Mouse (Mus musculus) kidney, embryonic 16.5 days (tissue): ENCODE data around the gene Cobll1. TPM values are rescaled to one million over a fixed set of nuclear protein-coding genes. Genes with fewer than 3 reads are reported as not detected.
A peak's percentile ranks its signal among the peaks of the same experiment; 100 is the strongest.

Experiments
- ATAC-seq: fragments of 200-750 bp; cut with Nextera tagmentation; 2 replicates; pipeline ENCODE4 v1.8.0; 2017; ENCODE audit warnings: moderate TSS enrichment; ENCODE audit not compliant: low FRiP score, low TSS enrichment
- H3K27ac ChIP-seq: fragments of 300-500 bp; sonication (generic); 2 replicates; pipeline ENCODE4 v1.5.1; 2014; ENCODE audit warnings: low read length
- H3K27me3 ChIP-seq: fragments of 300-500 bp; sonication (generic); 2 replicates; pipeline ENCODE4 v1.6.1; 2014; ENCODE audit warnings: low read length, control low read depth, mixed read lengths; ENCODE audit not compliant: insufficient read depth
- H3K36me3 ChIP-seq: fragments of 300-500 bp; sonication (generic); 2 replicates; pipeline ENCODE4 v1.6.1; 2014; ENCODE audit warnings: low read length, control low read depth, mixed read lengths; ENCODE audit not compliant: insufficient read depth
- H3K4me1 ChIP-seq: fragments of 300-500 bp; sonication (generic); 2 replicates; pipeline ENCODE4 v1.6.1; 2014; ENCODE audit warnings: low read length, control low read depth, mixed read lengths; ENCODE audit not compliant: insufficient read depth
- H3K4me2 ChIP-seq: fragments of 300-500 bp; sonication (generic); replicated peaks from 2 replicates; pipeline ENCODE4 v1.6.1; 2014; ENCODE audit warnings: low read depth, low read length
- H3K4me3 ChIP-seq: fragments of 300-500 bp; sonication (generic); 2 replicates; pipeline ENCODE4 v1.5.1; 2014; ENCODE audit warnings: mild to moderate bottlenecking, low read length
- H3K9ac ChIP-seq: fragments of 300-500 bp; sonication (generic); replicated peaks from 2 replicates; pipeline ENCODE4 v1.6.1; 2014; ENCODE audit warnings: low read length
- H3K9me3 ChIP-seq: fragments of 300-500 bp; sonication (generic); 2 replicates; pipeline ENCODE4 v1.6.1; 2016; ENCODE audit warnings: low read length, control low read depth
- WGBS: fragments of 180-500 bp; shearing (Covaris S2); extraction: QIAGEN DNeasy Blood & Tissue Kit; methylation state at CpG from one replicate; pipeline ENCODE4 v1.1.7; 2014; 5-methylcytosine and 5-hydroxymethylcytosine counted together
- polyA plus RNA-seq: library from polyadenylated mRNA; unstranded; fragments of >200 nt; fragmentation: Nextera tagmentation; extraction: Ambion mirVana; gene quantifications from 2 replicates; pipeline ENCODE4 v1.2.1, GENCODE M21; 2015

The Cobll1 gene
- polyA plus RNA-seq, 1 experiment from 2014 or later: 21.2 TPM

DNA sequence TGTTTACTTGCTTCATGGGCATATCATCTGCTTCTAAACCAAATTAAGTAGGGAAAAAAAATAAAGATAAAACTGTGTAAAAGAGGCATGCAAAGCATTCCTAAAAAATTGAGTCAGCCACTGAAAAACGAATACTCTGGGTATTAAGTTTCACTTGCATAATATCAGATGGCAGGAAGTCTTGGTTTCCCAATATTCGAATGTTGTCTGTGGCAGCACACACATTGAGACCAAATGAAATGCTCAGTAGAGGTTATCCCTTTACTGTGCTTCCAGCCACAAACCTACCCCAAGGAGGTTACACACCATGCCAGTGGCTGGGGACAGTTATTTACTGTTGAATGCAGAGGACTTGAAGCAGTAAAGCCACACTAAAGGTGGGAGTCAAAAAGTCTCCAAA, 119.1 kb downstream of the Cobll1 start:
- Histone ChIP-seq H3K9ac (no peak overlapping the region), H3K27me3 (no peaks in the 10 kb centered on the region), H3K27ac (no peak overlapping the region; the same call in 1 of the 2 replicates), H3K9me3 (no peaks in the 10 kb centered on the region), H3K4me2 (no peak overlapping the region), H3K36me3 (no peaks in the 10 kb centered on the region), H3K4me1 (peaks cover 13% of the 10 kb centered on the region), H3K4me3 (no peak overlapping the region)
- 22% methylated on average over 2 of the region's 2 CpGs for WGBS
- ATAC-seq: no peak

DNA sequence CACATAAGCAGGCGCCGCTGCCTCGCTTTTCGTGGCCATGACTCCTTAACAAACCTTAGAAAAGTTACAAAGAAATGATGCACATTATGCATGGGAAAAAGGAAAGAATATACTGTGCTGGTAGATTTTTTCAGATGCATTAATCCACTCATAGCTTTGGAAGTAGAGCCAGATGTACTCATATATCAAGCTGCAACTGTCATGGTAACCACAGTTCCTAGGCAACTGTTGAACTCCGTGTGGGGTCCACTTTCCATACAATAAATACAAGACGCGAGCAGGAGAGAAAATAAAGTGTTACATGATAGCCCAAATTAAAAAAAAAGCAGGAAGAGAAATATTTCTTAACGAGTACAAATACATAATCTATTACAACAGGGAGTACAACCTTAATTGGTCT, 119.5 kb downstream of the Cobll1 start:
- 52% methylated on average over 8 of the region's 8 CpGs for WGBS
- H3K27me3 ChIP-seq: no peaks in the 10 kb centered on the region
- ATAC-seq: no peak
- no peak overlapping the region for H3K9ac ChIP-seq
- H3K4me2 ChIP-seq: no peak overlapping the region
- H3K27ac ChIP-seq: no peak overlapping the region
- H3K4me3 ChIP-seq: no peak overlapping the region
- H3K36me3 ChIP-seq: no peaks in the 10 kb centered on the region
- H3K4me1 ChIP-seq: peaks cover 13% of the 10 kb centered on the region
- H3K9me3 ChIP-seq: no peaks in the 10 kb centered on the region

GRCm38 (mm10) chr2:65119076-65119475, 120.1 kb downstream of the Cobll1 start:
- Histone ChIP-seq H3K9ac (no peak overlapping the region), H3K4me1 (peaks cover 13% of the 10 kb centered on the region), H3K4me2 (no peak overlapping the region), H3K27me3 (no peaks in the 10 kb centered on the region), H3K9me3 (no peaks in the 10 kb centered on the region), H3K27ac (no peak overlapping the region), H3K4me3 (no peak overlapping the region), H3K36me3 (no peaks in the 10 kb centered on the region)
- 84% methylated on average over 2 of the region's 2 CpGs for WGBS
- no peak for ATAC-seq

DNA sequence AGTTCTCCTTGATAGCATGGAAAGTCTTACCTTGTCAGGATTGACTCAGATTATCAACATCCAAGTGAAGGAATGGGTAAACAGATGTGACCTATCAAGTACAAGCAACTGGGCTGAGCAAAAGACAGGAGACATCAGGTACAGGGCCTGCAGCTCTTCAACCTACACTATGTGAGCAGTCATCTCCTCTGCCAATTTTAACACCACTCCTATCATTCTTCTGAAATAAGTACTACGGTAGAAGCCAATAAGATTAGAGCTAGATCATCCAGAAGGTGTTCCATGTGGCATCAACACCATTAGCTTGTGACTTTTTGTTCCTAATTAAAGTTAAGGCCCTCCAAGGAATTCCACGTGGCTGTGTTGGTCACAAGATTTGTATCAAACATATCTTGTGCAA, 121.3 kb downstream of the Cobll1 start:
- no peak overlapping the region for H3K4me3 ChIP-seq
- peaks cover 13% of the 10 kb centered on the region for H3K4me1 ChIP-seq
- 69% methylated on average over 2 of the region's 2 CpGs for WGBS
- no peaks in the 10 kb centered on the region for H3K27me3 ChIP-seq
- H3K9ac ChIP-seq: no peak overlapping the region
- H3K4me2 ChIP-seq: no peak overlapping the region
- no peaks in the 10 kb centered on the region for H3K9me3 ChIP-seq
- no peaks in the 10 kb centered on the region for H3K36me3 ChIP-seq
- no peak for ATAC-seq
- 0 out of 2 replicates have a peak overlapping the region, but pooled peaks have one; percentile 7 for H3K27ac ChIP-seq

- peak; percentile 96 for ATAC-seq
- H3K4me2 ChIP-seq: peak overlapping the region; percentile 28
Observed at GRCm38 (mm10) chr2:65116428-65117125, 122.6 kb downstream of the Cobll1 start.

GRCm38 (mm10) chr2:65113191-65113590, 126.0 kb downstream of the Cobll1 start:
- H3K9me3 ChIP-seq: no peaks in the 10 kb centered on the region
- no peak for ATAC-seq
- no peak overlapping the region for H3K27ac ChIP-seq
- H3K4me2 ChIP-seq: no peak overlapping the region
- H3K27me3 ChIP-seq: no peaks in the 10 kb centered on the region
- H3K4me3 ChIP-seq: no peak overlapping the region
- no peak overlapping the region for H3K9ac ChIP-seq
- no peaks in the 10 kb centered on the region for H3K36me3 ChIP-seq
- 0 out of 2 replicates have a peak, but pooled peaks cover 3% of the 10 kb centered on the region for H3K4me1 ChIP-seq
- 71% methylated on average over 4 of the region's 4 CpGs for WGBS

More at GRCm38 (mm10) chr2:65116428-65117125, 122.6 kb downstream of the Cobll1 start:
- no peak overlapping the region for H3K4me3 ChIP-seq
- peaks cover 13% of the 10 kb centered on the region for H3K4me1 ChIP-seq
- no peaks in the 10 kb centered on the region for H3K9me3 ChIP-seq
- no peaks in the 10 kb centered on the region for H3K27me3 ChIP-seq
- H3K9ac ChIP-seq: no peak overlapping the region
- H3K36me3 ChIP-seq: no peaks in the 10 kb centered on the region
- H3K27ac ChIP-seq: peak overlapping the region; percentile 83
- WGBS: 52% methylated on average over 2 of the region's 2 CpGs

- ATAC-seq: no peak
- Histone ChIP-seq H3K4me1 (no peaks in the 10 kb centered on the region), H3K27me3 (no peaks in the 10 kb centered on the region), H3K4me3 (no peak overlapping the region), H3K36me3 (peaks cover 9% of the 10 kb centered on the region), H3K4me2 (no peak overlapping the region), H3K9ac (no peak overlapping the region), H3K9me3 (no peaks in the 10 kb centered on the region), H3K27ac (no peak overlapping the region)
- WGBS: 89% methylated on average over 6 of the region's 6 CpGs
Observed at GRCm38 (mm10) chr2:65104569-65104968, 134.6 kb downstream of the Cobll1 start.

- no peak overlapping the region for H3K9ac ChIP-seq
- H3K4me1 ChIP-seq: no peaks in the 10 kb centered on the region
- 68% methylated on average over 2 of the region's 3 CpGs for WGBS
- no peaks in the 10 kb centered on the region for H3K9me3 ChIP-seq
- no peak overlapping the region for H3K4me3 ChIP-seq
- H3K27ac ChIP-seq: no peak overlapping the region
- ATAC-seq: no peak
- H3K4me2 ChIP-seq: no peak overlapping the region
- peaks cover 9% of the 10 kb centered on the region for H3K36me3 ChIP-seq
- H3K27me3 ChIP-seq: no peaks in the 10 kb centered on the region
Observed at GRCm38 (mm10) chr2:65103801-65104200, 135.4 kb downstream of the Cobll1 start.

DNA sequence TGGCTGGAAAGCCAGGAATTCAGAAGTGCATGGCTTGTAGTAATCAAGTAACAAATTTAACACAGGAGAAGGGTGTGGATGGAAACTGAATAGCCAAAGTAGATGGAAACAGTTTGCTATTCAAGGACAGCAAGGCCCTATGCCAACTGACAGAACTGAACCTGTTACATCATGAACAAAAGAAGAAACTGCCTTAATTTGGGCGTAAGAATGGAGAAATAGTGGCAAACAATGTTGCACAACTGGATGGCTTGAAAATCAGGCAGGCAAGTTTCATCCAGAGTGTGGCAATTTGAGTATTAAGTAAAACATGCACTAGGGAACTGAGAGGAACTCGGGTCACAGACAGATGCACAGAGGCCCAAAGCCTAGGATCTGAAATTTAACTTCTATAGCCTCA, 137.8 kb downstream of the Cobll1 start:
- ATAC-seq: no peak
- no peak overlapping the region for H3K4me3 ChIP-seq
- no peaks in the 10 kb centered on the region for H3K4me1 ChIP-seq
- H3K9me3 ChIP-seq: no peaks in the 10 kb centered on the region
- no peak overlapping the region for H3K4me2 ChIP-seq
- H3K27ac ChIP-seq: no peak overlapping the region
- no peaks in the 10 kb centered on the region for H3K27me3 ChIP-seq
- H3K9ac ChIP-seq: no peak overlapping the region
- WGBS: 92% methylated on average over 2 of the region's 2 CpGs
- H3K36me3 ChIP-seq: peaks cover 13% of the 10 kb centered on the region

DNA sequence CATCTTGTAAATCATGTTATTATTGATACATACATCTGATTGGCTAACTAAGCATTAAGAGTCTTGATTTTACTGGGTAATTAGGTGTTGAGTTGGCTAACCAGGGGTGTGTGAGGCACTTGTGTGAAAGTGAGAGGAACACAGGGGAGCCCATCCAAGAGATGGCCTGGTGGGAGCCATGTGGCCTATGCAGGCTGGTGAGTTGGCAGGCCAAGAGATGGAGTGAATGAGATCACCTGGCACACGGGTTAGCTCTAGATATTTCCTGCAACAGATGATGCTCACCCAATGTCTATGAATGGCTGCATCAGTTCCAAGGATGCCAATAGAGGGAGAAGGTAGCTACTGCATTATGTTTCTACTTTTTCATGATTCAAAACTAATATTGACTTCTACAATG, 139.2 kb downstream of the Cobll1 start:
- no peak overlapping the region for H3K4me2 ChIP-seq
- H3K9me3 ChIP-seq: no peaks in the 10 kb centered on the region
- H3K27ac ChIP-seq: no peak overlapping the region
- 95% methylated on average over 1 of the region's 1 CpGs for WGBS
- H3K27me3 ChIP-seq: no peaks in the 10 kb centered on the region
- H3K4me3 ChIP-seq: no peak overlapping the region
- H3K4me1 ChIP-seq: no peaks in the 10 kb centered on the region
- no peak overlapping the region for H3K9ac ChIP-seq
- no peak for ATAC-seq
- peaks cover 16% of the 10 kb centered on the region for H3K36me3 ChIP-seq
